Mouse (Mus musculus) heart, embryonic 11.5 days (tissue): ENCODE data around the gene 4930452B06Rik. TPM values are rescaled to one million over a fixed set of nuclear protein-coding genes. Genes with fewer than 3 reads are reported as not detected.

Experiments
- ATAC-seq: fragments of 200-750 bp; cut with Nextera tagmentation; replicated peaks from 2 replicates; pipeline ENCODE4 v1.8.0; 2017; ENCODE audit warnings: moderate library complexity; ENCODE audit not compliant: insufficient number of reproducible peaks, low FRiP score, low TSS enrichment
- H3K27ac ChIP-seq: fragments of 300-500 bp; sonication (generic); 2 replicates; pipeline ENCODE4 v1.5.1; 2014; ENCODE audit warnings: mild to moderate bottlenecking, low read depth, low read length
- H3K27me3 ChIP-seq: fragments of 300-500 bp; sonication (generic); 2 replicates; pipeline ENCODE4 v1.6.1; 2014; ENCODE audit warnings: mild to moderate bottlenecking, low read length, mixed read lengths; ENCODE audit not compliant: control insufficient read depth, insufficient read depth
- H3K36me3 ChIP-seq: fragments of 300-500 bp; sonication (generic); 2 replicates; pipeline ENCODE4 v1.6.1; 2014; ENCODE audit warnings: mild to moderate bottlenecking, low read length, moderate library complexity, mixed read lengths; ENCODE audit not compliant: control insufficient read depth, insufficient read depth
- H3K4me1 ChIP-seq: fragments of 300-500 bp; sonication (generic); 2 replicates; pipeline ENCODE4 v1.6.1; 2014; ENCODE audit warnings: low read length; ENCODE audit not compliant: control insufficient read depth, insufficient read depth
- H3K4me2 ChIP-seq: fragments of 300-500 bp; sonication (generic); 2 replicates; pipeline ENCODE4 v1.6.1; 2014; ENCODE audit warnings: mild to moderate bottlenecking, moderate library complexity
- H3K4me3 ChIP-seq: fragments of 300-500 bp; sonication (generic); 2 replicates; pipeline ENCODE4 v1.5.1; 2014; ENCODE audit warnings: low read depth, low read length
- H3K9ac ChIP-seq: fragments of 300-500 bp; sonication (generic); 2 replicates; pipeline ENCODE4 v1.6.1; 2014; ENCODE audit warnings: mild to moderate bottlenecking, low read depth, low read length, moderate library complexity
- H3K9me3 ChIP-seq: fragments of 300-500 bp; sonication (generic); replicated peaks from 2 replicates; pipeline ENCODE4 v1.6.1; 2016; ENCODE audit warnings: low read length; ENCODE audit not compliant: control insufficient read depth
- WGBS: fragments of 180-500 bp; shearing (Covaris S2); extraction: QIAGEN DNeasy Blood & Tissue Kit; methylation state at CpG from one replicate; pipeline ENCODE4 v1.1.7; 2014; ENCODE audit not compliant: insufficient replicate concordance; 5-methylcytosine and 5-hydroxymethylcytosine counted together
- polyA plus RNA-seq: library from polyadenylated mRNA; unstranded; fragments of >200 nt; fragmentation: Nextera tagmentation; extraction: Ambion mirVana; gene quantifications from 2 replicates; pipeline ENCODE4 v1.2.1, GENCODE M21; 2014

The 4930452B06Rik gene
- polyA plus RNA-seq, result 19.2 and 19.9 TPM in 2 replicates

DNA sequence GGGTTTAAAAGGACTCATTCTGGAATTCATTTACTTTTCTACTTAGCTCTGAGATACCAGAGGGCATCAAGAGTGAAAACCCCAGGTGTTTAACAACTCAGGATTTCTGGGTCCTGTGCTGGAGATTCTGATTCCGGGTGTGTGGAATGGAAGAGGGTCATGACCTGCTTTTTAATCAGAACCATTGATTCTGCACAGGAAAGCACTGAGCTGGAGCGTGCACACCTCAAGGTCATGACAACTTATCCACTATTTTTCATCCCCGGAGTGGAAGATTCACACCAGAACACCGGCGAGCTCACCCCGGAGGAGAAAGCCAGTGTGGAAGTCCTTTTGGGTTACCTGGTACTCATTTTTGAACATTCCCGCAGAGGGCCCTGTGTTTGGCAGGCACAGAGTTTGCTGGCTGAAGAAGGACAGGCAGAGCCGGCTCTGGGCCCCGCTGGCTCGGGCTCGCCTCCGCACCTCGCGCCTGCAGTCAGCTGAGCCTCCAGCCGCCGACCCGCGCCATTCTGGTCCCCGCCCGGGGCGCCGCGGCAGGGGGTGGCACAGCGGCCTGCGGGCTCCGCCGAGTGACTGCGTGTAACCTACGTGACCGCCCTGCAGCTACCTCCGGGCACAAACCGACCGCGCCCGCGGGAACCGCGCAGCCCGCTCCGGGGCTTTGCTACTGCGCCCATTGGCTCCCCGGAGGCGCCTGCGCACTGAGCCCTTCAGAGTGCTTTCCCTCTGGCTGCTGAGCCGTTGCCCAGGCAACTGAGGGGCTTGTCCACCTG is at the start of gene 4930452B06Rik:
Gene 4930452B06Rik, minus strand, starts transcription at position 605 of the 776 bp plus-strand sequence.
- Histone ChIP-seq H3K4me2 (peak within 1 kb of the TSS; percentile 68), H3K9me3 (no peaks in the 10 kb centered on the region), H3K36me3 (no peaks in the 10 kb centered on the region; the same call in 1 of the 2 replicates), H3K27ac (no peak within 1 kb of the TSS), H3K4me1 (no peaks in the 10 kb centered on the region), H3K4me3 (peak within 1 kb of the TSS; percentile 60), H3K9ac (peak within 1 kb of the TSS; percentile 87), H3K27me3 (no peaks in the 10 kb centered on the region)
- ATAC-seq, result peak; percentile 87
- WGBS, result under 1% methylated on average over 45 of the region's 45 CpGs

DNA sequence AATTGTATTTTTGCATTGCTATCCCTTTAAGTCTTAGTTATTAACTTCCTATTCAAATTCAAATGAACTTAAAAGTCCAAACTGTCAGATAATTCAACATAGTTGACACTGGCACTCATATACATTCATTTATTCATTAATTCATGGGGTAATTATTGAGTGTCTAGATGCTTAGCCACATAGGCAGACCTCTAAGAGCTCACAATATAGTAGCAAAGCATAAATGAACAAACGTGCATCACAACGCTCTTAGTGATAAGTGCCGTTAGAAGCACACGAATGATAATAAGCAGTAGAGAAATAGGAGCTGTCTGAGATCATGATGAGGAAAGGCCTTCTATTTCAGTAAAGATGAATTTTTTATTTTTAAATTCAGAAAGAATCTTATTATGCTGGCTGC is 46.6 kb upstream of the 4930452B06Rik start:
- Histone ChIP-seq H3K9me3 (no peaks in the 10 kb centered on the region), H3K4me2 (no peak overlapping the region), H3K4me1 (no peaks in the 10 kb centered on the region), H3K9ac (no peak overlapping the region), H3K27me3 (no peaks in the 10 kb centered on the region), H3K27ac (no peak overlapping the region), H3K4me3 (no peak overlapping the region), H3K36me3 (no peaks in the 10 kb centered on the region)
- no peak for ATAC-seq
- 83% methylated on average over 4 of the region's 4 CpGs for WGBS

DNA sequence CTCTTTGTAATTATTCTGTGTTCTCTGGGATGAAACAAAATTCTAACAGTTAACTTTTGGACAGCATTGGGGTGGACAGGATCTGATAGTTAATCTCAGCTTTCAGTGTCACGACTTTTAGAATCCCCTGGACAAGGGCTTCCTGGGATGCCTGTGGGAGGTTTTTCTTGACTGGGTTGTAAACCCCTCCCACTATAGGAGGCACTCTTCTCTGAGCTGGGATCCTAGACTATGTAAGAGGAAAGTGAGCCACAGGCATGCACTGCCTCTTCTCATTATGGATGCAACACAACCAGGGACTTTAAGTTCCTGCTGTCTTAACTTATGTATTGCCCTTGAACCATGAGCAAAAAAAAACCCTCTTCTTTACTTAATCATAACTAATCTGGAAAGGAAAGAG is 23.4 kb upstream of the 4930452B06Rik start:
- 23% methylated on average over 1 of the region's 1 CpGs for WGBS
- Histone ChIP-seq H3K4me1 (no peaks in the 10 kb centered on the region), H3K27me3 (no peaks in the 10 kb centered on the region), H3K36me3 (no peaks in the 10 kb centered on the region), H3K4me3 (no peak overlapping the region), H3K27ac (no peak overlapping the region), H3K9ac (no peak overlapping the region), H3K4me2 (no peak overlapping the region), H3K9me3 (no peaks in the 10 kb centered on the region)
- ATAC-seq, result no peak

DNA sequence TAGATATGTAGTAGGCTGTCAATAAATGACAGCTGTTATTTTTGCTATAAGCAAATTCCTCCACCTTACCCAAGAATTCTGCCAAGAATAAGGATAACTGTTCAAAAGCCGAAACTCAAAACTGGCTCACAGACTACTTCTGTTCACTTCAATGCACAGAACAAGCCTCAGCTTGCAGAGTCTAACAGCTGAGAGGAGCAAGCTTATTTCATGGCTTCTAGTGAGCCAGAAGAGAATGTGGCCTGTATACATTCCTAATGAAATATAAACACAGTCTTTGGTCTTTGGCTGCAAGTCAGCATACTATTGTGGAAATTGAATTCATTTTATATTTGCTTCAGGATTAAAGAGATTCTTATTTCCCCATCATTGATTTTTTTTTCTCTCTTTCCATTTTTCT is 22.4 kb upstream of the 4930452B06Rik start:
- H3K4me1 ChIP-seq, result no peaks in the 10 kb centered on the region
- H3K27ac ChIP-seq, result no peak overlapping the region
- no peak overlapping the region for H3K4me2 ChIP-seq
- H3K27me3 ChIP-seq, result no peaks in the 10 kb centered on the region
- H3K9ac ChIP-seq, result no peak overlapping the region
- H3K36me3 ChIP-seq, result no peaks in the 10 kb centered on the region
- H3K4me3 ChIP-seq, result no peak overlapping the region
- no peak for ATAC-seq
- H3K9me3 ChIP-seq, result no peaks in the 10 kb centered on the region
- WGBS, result 93% methylated on average over 1 of the region's 1 CpGs

DNA sequence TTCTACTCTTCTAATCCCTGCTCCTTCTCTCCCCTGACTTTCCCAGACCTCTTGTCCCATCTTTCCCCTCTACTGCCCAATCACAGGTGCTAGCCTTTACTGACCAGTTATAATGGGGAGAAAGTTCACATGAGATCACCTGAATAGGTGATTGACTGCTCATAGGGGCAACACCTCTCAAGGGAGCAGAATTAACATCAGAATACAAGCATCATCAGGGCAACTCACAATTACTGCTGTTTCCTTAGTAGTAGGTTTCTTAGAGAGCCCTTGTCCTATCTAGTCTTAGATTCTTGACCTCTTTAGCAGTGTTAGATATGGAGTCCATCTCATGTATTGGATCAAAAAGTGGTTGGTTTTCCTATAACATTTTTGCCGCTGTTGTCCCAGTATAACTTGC is 20.1 kb upstream of the 4930452B06Rik start:
- H3K27me3 ChIP-seq, result no peaks in the 10 kb centered on the region
- H3K9ac ChIP-seq, result no peak overlapping the region
- H3K27ac ChIP-seq, result no peak overlapping the region
- WGBS, result 83% methylated on average over 1 of the region's 1 CpGs
- H3K36me3 ChIP-seq, result no peaks in the 10 kb centered on the region
- H3K4me2 ChIP-seq, result no peak overlapping the region
- H3K4me3 ChIP-seq, result no peak overlapping the region
- H3K9me3 ChIP-seq, result no peaks in the 10 kb centered on the region
- no peaks in the 10 kb centered on the region for H3K4me1 ChIP-seq
- no peak for ATAC-seq

DNA sequence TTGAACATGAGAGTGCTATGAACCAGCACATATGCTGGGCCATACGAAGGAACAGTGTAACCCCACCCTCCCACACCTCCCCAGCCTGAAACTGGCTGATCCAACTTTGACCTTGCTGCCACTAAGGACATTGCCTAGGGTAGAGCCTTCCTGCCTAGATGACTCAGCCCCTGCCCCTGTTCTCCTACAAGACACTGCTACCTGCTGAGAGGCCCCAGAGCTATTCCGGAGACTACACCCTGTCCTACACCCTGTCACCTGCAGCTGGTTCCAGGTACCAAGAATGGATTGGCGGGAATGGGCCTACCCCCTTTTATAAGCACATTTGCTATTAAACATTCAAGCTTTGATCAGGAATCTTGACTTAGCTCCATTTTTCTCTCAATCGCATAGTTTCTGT is 13.9 kb upstream of the 4930452B06Rik start:
- WGBS, result 87% methylated on average over 4 of the region's 4 CpGs
- no peak overlapping the region for H3K27ac ChIP-seq
- H3K4me2 ChIP-seq, result no peak overlapping the region
- H3K4me1 ChIP-seq, result no peaks in the 10 kb centered on the region
- no peaks in the 10 kb centered on the region for H3K9me3 ChIP-seq
- no peak overlapping the region for H3K4me3 ChIP-seq
- no peak overlapping the region for H3K9ac ChIP-seq
- no peak for ATAC-seq
- no peaks in the 10 kb centered on the region for H3K36me3 ChIP-seq
- no peaks in the 10 kb centered on the region for H3K27me3 ChIP-seq

DNA sequence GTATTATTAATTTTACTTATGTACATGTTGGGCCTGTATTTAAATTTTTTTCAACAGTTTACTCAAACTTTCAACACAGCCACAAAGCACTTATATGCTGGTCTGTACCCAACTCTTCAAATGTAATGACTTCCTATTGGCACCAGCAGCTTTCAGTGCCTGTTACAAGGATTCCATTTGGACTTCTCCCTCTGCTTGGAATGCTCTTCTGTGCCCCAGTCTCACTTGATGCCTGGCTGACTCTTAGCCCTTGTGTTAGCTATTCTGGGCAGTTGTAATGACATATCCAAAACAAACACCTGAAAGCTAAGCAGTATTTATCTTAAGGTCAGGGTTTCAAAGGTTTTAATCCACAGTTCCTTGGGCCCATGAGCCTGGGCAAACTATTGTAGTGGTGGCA is 5.7 kb downstream of the 4930452B06Rik start:
- Histone ChIP-seq H3K9me3 (no peaks in the 10 kb centered on the region), H3K4me2 (no peak overlapping the region), H3K9ac (no peak overlapping the region), H3K27ac (no peak overlapping the region), H3K27me3 (no peaks in the 10 kb centered on the region), H3K4me1 (no peaks in the 10 kb centered on the region), H3K4me3 (no peak overlapping the region), H3K36me3 (no peaks in the 10 kb centered on the region; the same call in none of the 2 replicates)
- ATAC-seq, result no peak

DNA sequence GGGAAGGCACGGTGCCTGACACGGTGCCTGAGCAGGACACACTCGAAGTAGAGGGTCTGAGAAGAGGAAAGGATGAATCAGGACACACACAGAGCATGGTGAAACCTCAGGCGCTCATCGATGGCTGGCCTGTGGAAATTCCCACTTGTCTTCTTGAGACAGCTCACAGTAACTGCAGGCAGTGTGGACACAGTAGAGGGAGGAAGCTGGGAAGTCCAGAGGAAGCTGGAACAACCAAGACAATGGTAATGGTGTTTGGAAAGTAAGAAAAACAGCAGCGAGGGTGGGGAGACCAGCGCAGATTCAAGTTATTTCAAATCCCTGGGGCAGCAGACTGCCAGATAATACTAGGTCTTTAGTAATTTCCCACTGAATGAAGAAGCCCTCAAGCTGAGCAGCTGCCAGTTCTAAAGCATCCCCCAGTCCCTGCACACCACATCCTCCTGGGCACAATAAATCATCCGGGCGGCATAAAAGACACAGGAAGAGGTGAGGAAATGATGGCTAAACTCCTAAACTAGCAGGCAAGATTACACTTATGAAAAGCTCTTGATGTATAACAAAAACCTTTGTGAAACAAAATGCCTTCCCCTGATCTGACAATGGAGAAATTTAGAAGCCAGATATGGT is 24.3 kb downstream of the 4930452B06Rik start:
- Histone ChIP-seq H3K27me3 (no peaks in the 10 kb centered on the region), H3K4me1 (no peaks in the 10 kb centered on the region), H3K36me3 (no peaks in the 10 kb centered on the region), H3K9me3 (no peaks in the 10 kb centered on the region), H3K27ac (no peak overlapping the region), H3K4me3 (no peak overlapping the region), H3K4me2 (no peak overlapping the region), H3K9ac (no peak overlapping the region)
- 59% methylated on average over 9 of the region's 9 CpGs for WGBS
- ATAC-seq, result no peak

DNA sequence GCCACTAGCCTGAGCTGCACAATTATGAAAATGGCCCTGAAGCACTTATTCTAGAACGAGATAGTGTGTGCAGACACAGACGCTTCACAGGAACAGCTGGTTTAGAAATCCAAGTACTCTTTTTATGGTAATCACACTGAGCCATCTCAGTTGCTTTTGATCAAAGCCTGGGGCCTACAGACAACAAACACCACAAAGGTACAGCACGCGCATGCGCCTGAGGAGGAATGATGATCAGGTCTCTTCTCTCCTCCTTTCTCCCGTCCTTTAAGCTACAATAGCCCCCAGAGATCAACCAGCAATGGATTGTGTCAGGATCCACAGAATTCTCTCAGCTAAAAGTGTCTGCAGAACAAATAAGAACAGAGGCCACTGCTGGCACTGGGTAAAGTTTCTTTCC is 33.8 kb downstream of the 4930452B06Rik start:
- Histone ChIP-seq H3K4me3 (no peak overlapping the region), H3K4me1 (no peaks in the 10 kb centered on the region), H3K27me3 (no peaks in the 10 kb centered on the region), H3K9ac (no peak overlapping the region), H3K9me3 (no peaks in the 10 kb centered on the region), H3K4me2 (no peak overlapping the region), H3K27ac (no peak overlapping the region), H3K36me3 (no peaks in the 10 kb centered on the region)
- no peak for ATAC-seq
- 86% methylated on average over 6 of the region's 6 CpGs for WGBS
